Mouse (Mus musculus): ENCODE data around the gene Zbtb9. TPM values are rescaled to one million over a fixed set of nuclear protein-coding genes. Genes with fewer than 3 reads are reported as not detected.

Gene Zbtb9
- polyA plus RNA-seq, 1 experiment from 2014 or later, result 5.0 TPM

Small RNA genes lying within 50 kb of the gene (microRNA-seq; reads per million reads assigned to microRNA genes)
- not detected for gene Mir3083
- not detected for gene Mir6968

Other genes starting within 250 kb of the Zbtb9 start
- gene Bnip1, start 192.1 kb upstream of the Zbtb9 start, polyA plus RNA-seq (2015; fragmentation: Nextera tagmentation; extraction: Ambion mirVana), result 21.0 and 22.8 TPM in 2 replicates
- gene Nkx2-5, start 128.2 kb upstream of the Zbtb9 start, polyA plus RNA-seq (2015; fragmentation: Nextera tagmentation; extraction: Ambion mirVana), result 0.29 TPM in 2 replicates
- 5.2 and 5.9 TPM in 2 replicates for gene Kifc5b, start 56.1 kb upstream of the Zbtb9 start, polyA plus RNA-seq (2015; fragmentation: Nextera tagmentation; extraction: Ambion mirVana)
- 1.8 and 2.6 TPM in 2 replicates for gene Phf1, start 40.1 kb upstream of the Zbtb9 start, polyA plus RNA-seq (2015; fragmentation: Nextera tagmentation; extraction: Ambion mirVana)
- gene Cuta, start 33.6 kb upstream of the Zbtb9 start, polyA plus RNA-seq (2015; fragmentation: Nextera tagmentation; extraction: Ambion mirVana), result 85.9 and 86.7 TPM in 2 replicates
- 0.21 and 0.28 TPM in 2 replicates for gene Syngap1, start 31.9 kb upstream of the Zbtb9 start, polyA plus RNA-seq (2015; fragmentation: Nextera tagmentation; extraction: Ambion mirVana)
- gene Bak1, start 55.8 kb downstream of the Zbtb9 start, polyA plus RNA-seq (2015; fragmentation: Nextera tagmentation; extraction: Ambion mirVana), result 2.0 and 2.1 TPM in 2 replicates
- gene Itpr3, start 84.1 kb downstream of the Zbtb9 start, polyA plus RNA-seq (2015; fragmentation: Nextera tagmentation; extraction: Ambion mirVana), result 0.67 and 0.89 TPM in 2 replicates
- gene Uqcc2, start 160.7 kb downstream of the Zbtb9 start, polyA plus RNA-seq (2015; fragmentation: Nextera tagmentation; extraction: Ambion mirVana), result 135 and 146 TPM in 2 replicates
- gene Ip6k3, start 194.6 kb downstream of the Zbtb9 start, polyA plus RNA-seq (2015; fragmentation: Nextera tagmentation; extraction: Ambion mirVana), result 0.18 and 0.22 TPM in 2 replicates
- 4.4 and 5.1 TPM in 2 replicates for gene Lemd2, start 231.3 kb downstream of the Zbtb9 start, polyA plus RNA-seq (2015; fragmentation: Nextera tagmentation; extraction: Ambion mirVana)

Data from liver, embryonic 15.5 days (tissue).